In the genomic region with DNA sequence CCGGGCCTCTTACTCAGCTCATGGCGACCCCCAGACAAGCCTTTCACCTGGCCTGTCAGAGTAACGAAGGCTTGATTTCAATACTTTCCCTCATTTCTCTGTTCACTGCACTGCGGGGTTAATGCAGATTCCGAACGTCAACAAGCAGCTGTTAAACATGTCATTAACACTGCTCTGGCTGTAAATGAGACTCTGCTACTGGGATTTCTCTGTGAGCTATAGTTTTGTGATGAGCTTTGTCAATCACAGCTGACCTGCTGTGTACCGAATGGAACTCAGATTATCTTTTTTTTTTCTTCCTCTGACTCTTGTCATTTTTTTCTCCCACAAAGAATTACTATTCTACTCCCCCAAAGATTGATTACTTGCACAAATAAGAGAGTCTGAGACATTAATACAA, we compare ENCODE assay signal across 22 mouse cellular contexts.
DNase-seq lines count a peak whose midpoint lies in the region; ATAC-seq lines count a peak whose summit lies in the region.
"Had no signal": no experiment of that assay in that cellular context is flagged by ENCODE, and none has a peak within 500 bp of the region (broad histone marks: within the 10 kb centered on the region; RNA-seq: fewer than 3 reads in every experiment).

No protein-coding gene starts in this region.

- intact Hi-C loops in heart, postnatal 25 days (cut with DNase I): no loop called here

- H3K27me3 ChIP-seq in forebrain, embryonic 13.5 days: no peaks in the 10 kb centered on the region
- no peaks in the 10 kb centered on the region for H3K27me3 ChIP-seq in forebrain, embryonic 16.5 days (replicated peaks; ENCODE audit: control insufficient read depth, insufficient read depth, low read length)
- H3K27me3 ChIP-seq in hindbrain, embryonic 12.5 days: no peaks in the 10 kb centered on the region
- H3K27me3 ChIP-seq in hindbrain, embryonic 10.5 days (ENCODE audit: insufficient read depth, poor library complexity, severe bottlenecking): no peaks in the 10 kb centered on the region
- no peaks in the 10 kb centered on the region for H3K27me3 ChIP-seq in midbrain, embryonic 13.5 days
- H3K27me3 ChIP-seq in midbrain, embryonic 10.5 days (ENCODE audit: low read depth, poor library complexity, severe bottlenecking): no peaks in the 10 kb centered on the region
- H3K27me3 ChIP-seq in midbrain, embryonic 15.5 days (replicated peaks): no peaks in the 10 kb centered on the region
- H3K27me3 ChIP-seq: CH12.LX; embryonic facial prominence, embryonic 13.5 days; heart, embryonic 13.5 days had no signal

- no peaks in the 10 kb centered on the region for H3K9me3 ChIP-seq in forebrain, embryonic 13.5 days (replicated peaks)
- H3K9me3 ChIP-seq in forebrain, embryonic 16.5 days (ENCODE audit: control insufficient read depth, low read length): no peaks in the 10 kb centered on the region
- no peaks in the 10 kb centered on the region for H3K9me3 ChIP-seq in hindbrain, embryonic 12.5 days (replicated peaks)
- H3K9me3 ChIP-seq in hindbrain, embryonic 10.5 days: no peaks in the 10 kb centered on the region
- H3K9me3 ChIP-seq in midbrain, embryonic 13.5 days: no peaks in the 10 kb centered on the region
- no peaks in the 10 kb centered on the region for H3K9me3 ChIP-seq in midbrain, embryonic 10.5 days (replicated peaks)
- H3K9me3 ChIP-seq in midbrain, embryonic 15.5 days: no peaks in the 10 kb centered on the region
- H3K9me3 ChIP-seq: embryonic facial prominence, embryonic 13.5 days; heart, embryonic 13.5 days had no signal

- H3K4me1 ChIP-seq in forebrain, embryonic 13.5 days: peaks cover 12% of the 10 kb centered on the region
- 0 out of 2 replicates have a peak, but pooled peaks cover 2% of the 10 kb centered on the region for H3K4me1 ChIP-seq in forebrain, embryonic 16.5 days (replicated peaks; ENCODE audit: control insufficient read depth, insufficient read depth, low read length)
- H3K4me1 ChIP-seq in hindbrain, embryonic 12.5 days: no peaks in the 10 kb centered on the region
- H3K4me1 ChIP-seq in hindbrain, embryonic 10.5 days (replicated peaks): no peaks in the 10 kb centered on the region
- peaks cover 12% of the 10 kb centered on the region for H3K4me1 ChIP-seq in midbrain, embryonic 13.5 days (replicated peaks)
- H3K4me1 ChIP-seq in midbrain, embryonic 10.5 days: no peaks in the 10 kb centered on the region
- H3K4me1 ChIP-seq in midbrain, embryonic 15.5 days: peaks cover 10% of the 10 kb centered on the region; the same call in 1 of the 2 replicates
- H3K4me1 ChIP-seq: embryonic facial prominence, embryonic 13.5 days; heart, embryonic 13.5 days had no signal

- no peak overlapping the region for H3K4me2 ChIP-seq in forebrain, embryonic 13.5 days
- no peak overlapping the region for H3K4me2 ChIP-seq in forebrain, embryonic 16.5 days (ENCODE audit: low read length)
- no peak overlapping the region for H3K4me2 ChIP-seq in hindbrain, embryonic 12.5 days (replicated peaks)
- H3K4me2 ChIP-seq in midbrain, embryonic 13.5 days (replicated peaks): no peak overlapping the region
- peak overlapping the region; percentile 21; the same call in 1 of the 2 replicates for H3K4me2 ChIP-seq in midbrain, embryonic 15.5 days
- H3K4me2 ChIP-seq: embryonic facial prominence, embryonic 13.5 days; heart, embryonic 13.5 days had no signal

- no peaks in the 10 kb centered on the region for H3K36me3 ChIP-seq in forebrain, embryonic 13.5 days (ENCODE audit: poor library complexity, severe bottlenecking)
- no peaks in the 10 kb centered on the region for H3K36me3 ChIP-seq in forebrain, embryonic 16.5 days (ENCODE audit: control insufficient read depth, insufficient read depth)
- H3K36me3 ChIP-seq in hindbrain, embryonic 12.5 days: no peaks in the 10 kb centered on the region
- H3K36me3 ChIP-seq in hindbrain, embryonic 10.5 days: no peaks in the 10 kb centered on the region
- H3K36me3 ChIP-seq in midbrain, embryonic 13.5 days: no peaks in the 10 kb centered on the region
- H3K36me3 ChIP-seq in midbrain, embryonic 10.5 days: no peaks in the 10 kb centered on the region
- no peaks in the 10 kb centered on the region for H3K36me3 ChIP-seq in midbrain, embryonic 15.5 days (replicated peaks)
- H3K36me3 ChIP-seq: embryonic facial prominence, embryonic 13.5 days; heart, embryonic 13.5 days had no signal

- no peak for DNase-seq in hindbrain, embryonic 10.5 days (ENCODE audit: low spot score)
- no peak for DNase-seq in midbrain, embryonic 10.5 days (ENCODE audit: low spot score)
- no peak for DNase-seq in heart, postnatal 25 days (ENCODE audit: low spot score)
- DNase-seq: adrenal gland, postnatal 14 days; cerebellum, adult 18-20 months; cerebellum, adult 9-11 months; cerebellum, postnatal 36 days; gastrocnemius, postnatal 10 days; heart, postnatal 4 days; kidney, adult 8-10 months had no signal

- no peak for ATAC-seq in forebrain, embryonic 13.5 days
- ATAC-seq in forebrain, embryonic 16.5 days: no peak
- ATAC-seq in hindbrain, embryonic 12.5 days (ENCODE audit: low FRiP score): 0 out of 2 replicates have a peak, but pooled peaks have one; percentile 13
- ATAC-seq in midbrain, embryonic 13.5 days: 0 out of 2 replicates have a peak, but pooled peaks have one; percentile 30
- ATAC-seq in midbrain, embryonic 15.5 days (replicated peaks): 0 out of 2 replicates have a peak, but pooled peaks have one; percentile 42
- ATAC-seq: activated CD4-positive, CD25-positive, alpha-beta regulatory T cell, adult 4 months; inflammation-experienced regulatory T-cells, adult 6 months; intestine, postnatal 0 days; Patski had no signal

- H3K27ac ChIP-seq in forebrain, embryonic 13.5 days: 0 out of 2 replicates have a peak overlapping the region, but pooled peaks have one; percentile 46
- no peak overlapping the region for H3K27ac ChIP-seq in forebrain, embryonic 16.5 days (ENCODE audit: low read length)
- peak overlapping the region; percentile 48 for H3K27ac ChIP-seq in hindbrain, embryonic 12.5 days
- no peak overlapping the region for H3K27ac ChIP-seq in hindbrain, embryonic 10.5 days
- H3K27ac ChIP-seq in midbrain, embryonic 13.5 days: peak overlapping the region; percentile 59
- H3K27ac ChIP-seq in midbrain, embryonic 10.5 days (replicated peaks): no peak overlapping the region
- H3K27ac ChIP-seq in midbrain, embryonic 15.5 days: peak overlapping the region; percentile 60
- H3K27ac ChIP-seq: embryonic facial prominence, embryonic 13.5 days; heart, embryonic 13.5 days had no signal

- no peak overlapping the region for H3K4me3 ChIP-seq in forebrain, embryonic 13.5 days
- no peak overlapping the region for H3K4me3 ChIP-seq in forebrain, embryonic 16.5 days (replicated peaks; ENCODE audit: low read length)
- H3K4me3 ChIP-seq in hindbrain, embryonic 12.5 days: no peak overlapping the region
- H3K4me3 ChIP-seq in hindbrain, embryonic 10.5 days: no peak overlapping the region
- no peak overlapping the region for H3K4me3 ChIP-seq in midbrain, embryonic 13.5 days (replicated peaks)
- H3K4me3 ChIP-seq in midbrain, embryonic 10.5 days: no peak overlapping the region
- no peak overlapping the region for H3K4me3 ChIP-seq in midbrain, embryonic 15.5 days
- H3K4me3 ChIP-seq: embryonic facial prominence, embryonic 13.5 days; heart, embryonic 13.5 days had no signal

- 24% methylated on average over 7 of the region's 7 CpGs for WGBS in forebrain, embryonic 13.5 days
- WGBS in forebrain, embryonic 16.5 days: 20% methylated on average over 7 of the region's 7 CpGs
- WGBS in hindbrain, embryonic 12.5 days: 56% methylated on average over 7 of the region's 7 CpGs
- WGBS in hindbrain, embryonic 10.5 days: 73% methylated on average over 7 of the region's 7 CpGs
- 50% methylated on average over 7 of the region's 7 CpGs for WGBS in midbrain, embryonic 13.5 days
- 79% methylated on average over 7 of the region's 7 CpGs for WGBS in midbrain, embryonic 10.5 days
- WGBS in midbrain, embryonic 15.5 days: 40% methylated on average over 7 of the region's 7 CpGs

- H3K9ac ChIP-seq in forebrain, embryonic 13.5 days: no peak overlapping the region
- no peak overlapping the region for H3K9ac ChIP-seq in forebrain, embryonic 16.5 days (replicated peaks; ENCODE audit: low read depth, low read length)
- no peak overlapping the region for H3K9ac ChIP-seq in hindbrain, embryonic 12.5 days
- H3K9ac ChIP-seq in midbrain, embryonic 13.5 days (replicated peaks): no peak overlapping the region
- no peak overlapping the region for H3K9ac ChIP-seq in midbrain, embryonic 15.5 days
- H3K9ac ChIP-seq: embryonic facial prominence, embryonic 13.5 days; heart, embryonic 13.5 days had no signal

Comparison
In these comparisons a context has a peak if more than half of its experiments do, and no peak if none do; other contexts are left out.
1. H3K27ac ChIP-seq: peak in forebrain, embryonic 13.5 days (single experiment), hindbrain, embryonic 12.5 days (single experiment), midbrain, embryonic 13.5 days (single experiment) and midbrain, embryonic 15.5 days (single experiment); none in forebrain, embryonic 16.5 days (single experiment), hindbrain, embryonic 10.5 days (single experiment) and midbrain, embryonic 10.5 days (single experiment).
2. ATAC-seq: peak in hindbrain, embryonic 12.5 days (single experiment), midbrain, embryonic 13.5 days (single experiment) and midbrain, embryonic 15.5 days (single experiment); none in forebrain, embryonic 13.5 days (single experiment) and forebrain, embryonic 16.5 days (single experiment).